Mouse (Mus musculus): ENCODE results near the gene Tceal9.
"Not testable (repeated sequence)": the region's sequence is repeated elsewhere in the genome, so short reads cannot be mapped to it uniquely, and the experiment has no call there.

Gene Tceal9

DNA sequence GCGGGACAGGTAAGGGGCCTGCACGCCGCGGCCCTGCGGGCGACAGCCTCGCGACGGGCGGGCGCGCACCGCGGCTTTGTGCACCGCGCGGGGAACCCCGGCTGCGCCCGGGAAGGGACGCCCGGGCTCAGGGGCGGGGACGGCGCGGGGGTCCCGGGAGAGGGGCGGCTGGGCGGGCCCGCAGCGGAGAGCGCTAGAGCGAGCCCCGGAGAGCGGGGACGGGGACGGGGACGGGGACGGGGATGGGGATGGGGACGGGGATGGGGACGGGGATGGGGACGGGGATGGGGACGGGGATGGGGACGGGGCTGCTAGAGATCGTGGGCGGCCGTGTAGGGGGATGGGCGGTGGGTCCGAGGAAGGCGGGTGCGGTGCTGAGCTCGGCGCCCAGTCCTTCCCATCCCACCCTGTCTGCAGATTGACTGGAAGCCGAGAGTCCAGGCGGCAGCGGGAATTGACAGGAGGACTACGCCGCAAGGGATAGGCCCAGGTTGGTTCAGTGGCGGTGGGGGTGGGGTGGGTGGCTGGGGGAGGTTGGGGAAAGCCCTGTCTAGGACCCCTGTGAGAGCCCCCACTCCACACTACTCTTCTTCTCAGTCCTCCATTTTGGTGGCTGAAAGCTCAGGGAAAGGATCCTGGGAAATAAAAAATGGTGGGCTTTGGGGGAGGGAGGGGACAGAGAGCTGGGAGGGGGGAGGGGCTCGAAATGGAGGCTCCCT is 25.7 kb downstream of the Tceal9 start:
- DNase-seq (ENCODE audit: low spot score in 2 of 2) = not testable (repeated sequence)

DNA sequence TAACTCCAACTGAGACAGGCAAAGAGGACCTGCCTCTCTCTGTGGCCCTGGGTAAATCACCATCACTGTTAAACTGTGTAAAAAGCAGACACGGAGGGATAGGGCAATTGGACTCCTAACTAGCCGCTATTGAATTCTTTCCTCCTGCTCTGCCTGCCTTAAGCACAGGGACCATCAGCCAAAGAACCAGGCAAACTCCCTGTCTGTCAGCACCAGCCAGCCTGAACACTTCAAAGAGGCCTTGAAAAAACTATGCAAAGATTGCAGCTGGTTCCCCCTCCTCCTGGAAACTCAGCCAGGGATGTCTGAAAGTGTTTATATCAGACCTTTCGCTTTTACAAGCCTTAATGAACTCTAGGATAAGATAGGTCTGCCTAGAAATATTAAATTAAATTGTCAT is 29.7 kb downstream of the Tceal9 start:
- no peak for DNase-seq (ENCODE audit: low spot score in 2 of 2)

- no peak for DNase-seq (ENCODE audit: low spot score in 2 of 2)
Observed at GRCm38 (mm10) chrX:136275386-136275785, 30.5 kb downstream of the Tceal9 start.

DNA sequence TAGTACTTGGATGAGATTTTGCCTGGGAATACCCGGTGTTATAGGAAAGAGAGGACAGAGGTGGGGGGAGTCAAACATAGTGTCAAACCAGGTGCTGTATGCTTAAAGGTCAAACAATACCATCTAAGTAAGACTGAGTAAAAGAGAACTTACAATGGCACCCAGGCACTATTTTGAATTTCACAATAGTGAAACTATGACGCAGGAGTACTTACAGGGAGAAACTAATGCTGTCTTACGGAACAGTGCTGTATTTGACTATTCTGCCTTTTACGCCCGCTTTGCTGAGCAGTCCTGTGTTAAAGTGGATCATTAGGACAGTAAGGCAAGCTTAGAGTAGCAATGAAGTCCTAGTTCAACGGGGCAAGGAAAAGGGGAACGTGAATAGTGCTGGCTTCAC is 32.7 kb downstream of the Tceal9 start:
- no peak for DNase-seq (ENCODE audit: low spot score in 2 of 2)

DNA sequence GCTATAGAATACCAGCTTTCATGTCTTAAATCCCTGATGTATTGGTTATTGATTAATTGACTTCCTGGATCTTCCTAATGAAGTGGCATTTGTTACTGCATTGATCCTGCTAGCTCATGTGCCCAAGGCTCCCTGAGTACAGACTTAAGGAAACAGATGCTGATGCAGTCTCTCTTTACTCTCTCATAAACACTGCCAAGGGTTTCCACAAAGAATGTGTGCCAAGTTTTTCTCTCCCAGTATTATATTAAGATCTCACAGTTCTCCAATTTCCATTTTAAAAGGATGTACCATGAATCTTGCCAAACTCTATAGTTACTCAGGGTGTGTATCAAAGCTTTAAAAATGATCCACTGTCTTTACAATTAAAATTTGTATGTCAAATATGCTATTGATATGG is 33.5 kb downstream of the Tceal9 start:
- no peak for DNase-seq (ENCODE audit: low spot score in 2 of 2)

GRCm38 (mm10) chrX:136279410-136279809 is 34.5 kb downstream of the Tceal9 start:
- no peak for DNase-seq (ENCODE audit: low spot score in 2 of 2)

GRCm38 (mm10) chrX:136290817-136291281 is 46.0 kb downstream of the Tceal9 start:
- no peak for DNase-seq (ENCODE audit: low spot score in 2 of 2)
